Mouse (Mus musculus) midbrain, postnatal 0 days (tissue): ENCODE data around the gene Klhl6. TPM values are rescaled to one million over a fixed set of nuclear protein-coding genes. Genes with fewer than 3 reads are reported as not detected.

ENCODE experiments used
- ATAC-seq: fragments of 200-750 bp; cut with Nextera tagmentation; 2 replicates; pipeline ENCODE4 v1.8.0; 2017; ENCODE audit warnings: moderate number of reproducible peaks, mild to moderate bottlenecking, moderate TSS enrichment, moderate library complexity; ENCODE audit not compliant: low FRiP score
- DNase-seq: peaks from one replicate; pipeline ENCODE4 v3.0.0-alpha.2; 2015; ENCODE audit warnings: low spot score
- H3K27ac ChIP-seq: fragments of 300-500 bp; sonication (generic); 2 replicates; pipeline ENCODE4 v1.5.1; 2014; ENCODE audit warnings: low read depth, mild to moderate bottlenecking, low read length, mixed read lengths
- H3K27me3 ChIP-seq: fragments of 300-500 bp; sonication (generic); 2 replicates; pipeline ENCODE4 v1.6.1; 2014; ENCODE audit warnings: low read length, control low read depth, mixed read lengths; ENCODE audit not compliant: insufficient read depth
- H3K36me3 ChIP-seq: fragments of 300-500 bp; sonication (generic); 2 replicates; pipeline ENCODE4 v1.6.1; 2014; ENCODE audit warnings: low read length, control low read depth, mixed read lengths; ENCODE audit not compliant: insufficient read depth
- H3K4me1 ChIP-seq: fragments of 300-500 bp; sonication (generic); 2 replicates; pipeline ENCODE4 v1.6.1; 2014; ENCODE audit warnings: mild to moderate bottlenecking, control low read depth, antibody characterized with exemption, low read length, mixed read lengths; ENCODE audit not compliant: insufficient read depth
- H3K4me2 ChIP-seq: fragments of 300-500 bp; sonication (generic); 2 replicates; pipeline ENCODE4 v1.6.1; 2014; ENCODE audit warnings: low read depth, mild to moderate bottlenecking, low read length, mixed read lengths; ENCODE audit not compliant: poor library complexity, severe bottlenecking
- H3K4me3 ChIP-seq: fragments of 300-500 bp; sonication (generic); 2 replicates; pipeline ENCODE4 v1.5.1; 2014; ENCODE audit warnings: low read depth, mild to moderate bottlenecking, low read length, moderate library complexity
- H3K9ac ChIP-seq: fragments of 300-500 bp; sonication (generic); replicated peaks from 2 replicates; pipeline ENCODE4 v1.6.1; 2014; ENCODE audit warnings: mild to moderate bottlenecking, low read length, moderate library complexity, mixed read lengths; ENCODE audit not compliant: poor library complexity, severe bottlenecking
- H3K9me3 ChIP-seq: fragments of 300-500 bp; sonication (generic); 2 replicates; pipeline ENCODE4 v1.6.1; 2016; ENCODE audit warnings: low read length, control low read depth
- CTCF ChIP-seq: IDR thresholded peaks from 2 replicates; pipeline ENCODE4 v1.5.1; 2016; ENCODE audit warnings: antibody characterized with exemption, mild to moderate bottlenecking
- WGBS: fragments of 180-500 bp; shearing (Covaris S2); extraction: QIAGEN DNeasy Blood & Tissue Kit; methylation state at CpG from one replicate; pipeline ENCODE4 v1.1.7; 2014; 5-methylcytosine and 5-hydroxymethylcytosine counted together
- polyA plus RNA-seq: library from polyadenylated mRNA; unstranded; fragments of >200 nt; fragmentation: Nextera tagmentation; extraction: Ambion mirVana; gene quantifications from 2 replicates; pipeline ENCODE4 v1.2.1, GENCODE M21; 2015
- total RNA-seq: library from RNA; depleted of rRNA; stranded (reverse); fragments of >200 nt; gene quantifications from 2 replicates; pipeline ENCODE4 v1.2.3, GENCODE M21; 2014

Gene Klhl6
- total and polyA plus RNA-seq, 2 experiments from 2014 or later, result 2.6 TPM

GRCm38 (mm10) chr16:19976825-19977224, 6.0 kb downstream of the Klhl6 start:
- Histone ChIP-seq H3K9ac (no peak overlapping the region), H3K9me3 (0 out of 2 replicates have a peak, but pooled peaks cover 4% of the 10 kb centered on the region), H3K36me3 (no peaks in the 10 kb centered on the region), H3K4me3 (no peak overlapping the region), H3K27ac (no peak overlapping the region), H3K4me2 (no peak overlapping the region), H3K27me3 (no peaks in the 10 kb centered on the region), H3K4me1 (no peaks in the 10 kb centered on the region)
- no peak for TF ChIP-seq CTCF
- no peak for ATAC-seq
- 91% methylated on average over 4 of the region's 4 CpGs for WGBS
- no peak for DNase-seq

GRCm38 (mm10) chr16:19975432-19975831, 7.4 kb downstream of the Klhl6 start:
- DNase-seq (no peak), ATAC-seq (no peak)
- H3K4me2 ChIP-seq, result no peak overlapping the region
- H3K36me3 ChIP-seq, result no peaks in the 10 kb centered on the region
- 85% methylated on average over 4 of the region's 4 CpGs for WGBS
- no peak for TF ChIP-seq CTCF
- 0 out of 2 replicates have a peak, but pooled peaks cover 4% of the 10 kb centered on the region for H3K9me3 ChIP-seq
- H3K27ac ChIP-seq, result no peak overlapping the region
- H3K27me3 ChIP-seq, result no peaks in the 10 kb centered on the region
- H3K4me3 ChIP-seq, result no peak overlapping the region
- no peak overlapping the region for H3K9ac ChIP-seq
- H3K4me1 ChIP-seq, result no peaks in the 10 kb centered on the region

- no peaks in the 10 kb centered on the region for H3K27me3 ChIP-seq
- WGBS, result 93% methylated on average over 1 of the region's 1 CpGs
- H3K4me2 ChIP-seq, result no peak overlapping the region
- no peak overlapping the region for H3K27ac ChIP-seq
- H3K9me3 ChIP-seq, result 0 out of 2 replicates have a peak, but pooled peaks cover 4% of the 10 kb centered on the region
- TF ChIP-seq CTCF, result no peak
- no peak overlapping the region for H3K4me3 ChIP-seq
- no peaks in the 10 kb centered on the region for H3K4me1 ChIP-seq
- DNase-seq, result no peak
- no peaks in the 10 kb centered on the region for H3K36me3 ChIP-seq
- ATAC-seq, result no peak
- no peak overlapping the region for H3K9ac ChIP-seq
Observed at GRCm38 (mm10) chr16:19973480-19973879, 9.4 kb downstream of the Klhl6 start.

GRCm38 (mm10) chr16:19972736-19973350, 10.0 kb downstream of the Klhl6 start:
- Histone ChIP-seq H3K4me3 (no peak overlapping the region), H3K4me1 (no peaks in the 10 kb centered on the region), H3K9me3 (0 out of 2 replicates have a peak, but pooled peaks cover 4% of the 10 kb centered on the region), H3K27ac (no peak overlapping the region), H3K4me2 (no peak overlapping the region), H3K9ac (no peak overlapping the region), H3K27me3 (no peaks in the 10 kb centered on the region), H3K36me3 (no peaks in the 10 kb centered on the region)
- no peak for DNase-seq
- TF ChIP-seq CTCF, result no peak
- no peak for ATAC-seq

GRCm38 (mm10) chr16:19969506-19969905, 13.3 kb downstream of the Klhl6 start:
- Histone ChIP-seq H3K9me3 (0 out of 2 replicates have a peak, but pooled peaks cover 4% of the 10 kb centered on the region), H3K4me1 (no peaks in the 10 kb centered on the region), H3K27me3 (no peaks in the 10 kb centered on the region), H3K4me2 (no peak overlapping the region), H3K4me3 (no peak overlapping the region), H3K9ac (no peak overlapping the region), H3K36me3 (no peaks in the 10 kb centered on the region), H3K27ac (no peak overlapping the region)
- TF ChIP-seq CTCF, result no peak
- no peak for DNase-seq
- no peak for ATAC-seq
- WGBS, result 89% methylated on average over 5 of the region's 5 CpGs

GRCm38 (mm10) chr16:19968666-19969065, 14.2 kb downstream of the Klhl6 start:
- Histone ChIP-seq H3K9ac (no peak overlapping the region), H3K4me2 (no peak overlapping the region), H3K4me3 (no peak overlapping the region), H3K27me3 (no peaks in the 10 kb centered on the region), H3K4me1 (no peaks in the 10 kb centered on the region), H3K36me3 (no peaks in the 10 kb centered on the region), H3K9me3 (0 out of 2 replicates have a peak, but pooled peaks cover 4% of the 10 kb centered on the region), H3K27ac (no peak overlapping the region)
- no peak for TF ChIP-seq CTCF
- ATAC-seq (no peak), DNase-seq (no peak)
- WGBS, result 97% methylated on average over 4 of the region's 4 CpGs
